Mouse (Mus musculus): ENCODE measurements around the gene Senp7.
A peak's percentile ranks its signal among the peaks of the same experiment; 100 is the strongest.

- TF ChIP-seq MAFK (IDR thresholded peaks at IDR 0.05; ENCODE audit: insufficient read depth, low read depth, low read length) (no peak), ZC3H11A (IDR thresholded peaks at IDR 0.05; ENCODE audit: borderline replicate concordance, low read depth, low read length) (peak; percentile 63; the same call in 1 of the 2 replicates), ZNF384 (IDR thresholded peaks at IDR 0.05; ENCODE audit: low read depth, low read length) (no peak), CHD2 (IDR thresholded peaks at IDR 0.05; ENCODE audit: low read depth, low read length) (no peak), HCFC1 (IDR thresholded peaks at IDR 0.05; ENCODE audit: borderline replicate concordance, insufficient read depth, low read length) (no peak)
Measured at GRCm38 (mm10) chr16:56175867-56176581, 127.9 kb downstream of the Senp7 start.
